Mouse (Mus musculus) intestine, embryonic 15.5 days (tissue): ENCODE results near the gene Slc35a2. TPM values are rescaled to one million over a fixed set of nuclear protein-coding genes. Genes with fewer than 3 reads are reported as not detected.

Source experiments
- ATAC-seq: fragments of 200-750 bp; cut with Nextera tagmentation; 2 replicates; pipeline ENCODE4 v1.8.0; 2017; ENCODE audit warnings: moderate TSS enrichment, moderate library complexity
- H3K27ac ChIP-seq: fragments of 300-500 bp; sonication (generic); 2 replicates; pipeline ENCODE4 v1.5.1; 2015; ENCODE audit warnings: mild to moderate bottlenecking, inconsistent platforms
- H3K27me3 ChIP-seq: fragments of 300-500 bp; sonication (generic); replicated peaks from 2 replicates; pipeline ENCODE4 v1.6.1; 2015; ENCODE audit warnings: inconsistent platforms
- H3K36me3 ChIP-seq: fragments of 300-500 bp; sonication (generic); 2 replicates; pipeline ENCODE4 v1.6.1; 2015; ENCODE audit warnings: inconsistent platforms
- H3K4me1 ChIP-seq: fragments of 300-500 bp; sonication (generic); replicated peaks from 2 replicates; pipeline ENCODE4 v1.6.1; 2015; ENCODE audit warnings: inconsistent platforms
- H3K4me2 ChIP-seq: fragments of 300-500 bp; sonication (generic); replicated peaks from 2 replicates; pipeline ENCODE4 v1.6.1; 2015; ENCODE audit warnings: mild to moderate bottlenecking, inconsistent platforms
- H3K4me3 ChIP-seq: fragments of 300-500 bp; sonication (generic); replicated peaks from 2 replicates; pipeline ENCODE4 v1.5.1; 2015; ENCODE audit warnings: inconsistent platforms
- H3K9ac ChIP-seq: fragments of 300-500 bp; sonication (generic); 2 replicates; pipeline ENCODE4 v1.6.1; 2015; ENCODE audit warnings: inconsistent platforms
- H3K9me3 ChIP-seq: fragments of 300-500 bp; sonication (generic); 2 replicates; pipeline ENCODE4 v1.6.1; 2016; ENCODE audit warnings: inconsistent platforms
- WGBS: fragments of 180-500 bp; shearing (Covaris S2); methylation state at CpG from one replicate; pipeline ENCODE4 v1.1.7; 2015; 5-methylcytosine and 5-hydroxymethylcytosine counted together
- polyA plus RNA-seq: library from polyadenylated mRNA; unstranded; fragments of >200 nt; fragmentation: Nextera tagmentation; extraction: Ambion mirVana; gene quantifications from 2 replicates; pipeline ENCODE4 v1.2.1, GENCODE M21; 2015

The Slc35a2 gene
- 36.5 and 39.5 TPM in 2 replicates for polyA plus RNA-seq

- H3K36me3 ChIP-seq: no peaks in the 10 kb centered on the region
- peak within 1 kb of the TSS; percentile 80 for H3K27ac ChIP-seq
- no peaks in the 10 kb centered on the region for H3K27me3 ChIP-seq
- WGBS: 19% methylated on average over 49 of the region's 49 CpGs
- H3K4me2 ChIP-seq: peak within 1 kb of the TSS; percentile 55
- no peaks in the 10 kb centered on the region for H3K4me1 ChIP-seq
- peak; percentile 96 for ATAC-seq
- H3K9me3 ChIP-seq: no peaks in the 10 kb centered on the region
- 0 out of 2 replicates have a peak within 1 kb of the TSS, but pooled peaks have one; percentile 32 for H3K9ac ChIP-seq
- H3K4me3 ChIP-seq: peak within 1 kb of the TSS; percentile 56
Measured at GRCm38 (mm10) chrX:7883841-7884567, at the start of gene Slc35a2. Gene Slc35a2 (plus strand): TSS chrX:7884028.

GRCm38 (mm10) chrX:7837146-7837545 is 46.7 kb upstream of the Slc35a2 start:
- 95% methylated on average over 1 of the region's 1 CpGs for WGBS
- H3K27me3 ChIP-seq: no peaks in the 10 kb centered on the region
- no peaks in the 10 kb centered on the region for H3K9me3 ChIP-seq
- no peaks in the 10 kb centered on the region for H3K4me1 ChIP-seq
- no peak overlapping the region for H3K4me3 ChIP-seq
- H3K9ac ChIP-seq: no peak overlapping the region
- H3K36me3 ChIP-seq: no peaks in the 10 kb centered on the region
- no peak overlapping the region for H3K4me2 ChIP-seq
- H3K27ac ChIP-seq: no peak overlapping the region
- ATAC-seq: no peak

- H3K27me3 ChIP-seq: no peaks in the 10 kb centered on the region
- no peaks in the 10 kb centered on the region for H3K36me3 ChIP-seq
- ATAC-seq: no peak
- no peak overlapping the region for H3K9ac ChIP-seq
- 21% methylated on average over 7 of the region's 7 CpGs for WGBS
- H3K4me3 ChIP-seq: peak overlapping the region; percentile 67
- H3K4me2 ChIP-seq: peak overlapping the region; percentile 47
- no peaks in the 10 kb centered on the region for H3K4me1 ChIP-seq
- H3K9me3 ChIP-seq: no peaks in the 10 kb centered on the region
- peak overlapping the region; percentile 54; the same call in 1 of the 2 replicates for H3K27ac ChIP-seq
Measured at GRCm38 (mm10) chrX:7840842-7841162, 43.0 kb upstream of the Slc35a2 start.

- H3K27me3 ChIP-seq: no peaks in the 10 kb centered on the region
- H3K9me3 ChIP-seq: no peaks in the 10 kb centered on the region
- no peaks in the 10 kb centered on the region for H3K36me3 ChIP-seq
- peak within 1 kb of the TSS; percentile 62 for H3K4me2 ChIP-seq
- 17% methylated on average over 74 of the region's 74 CpGs for WGBS
- no peaks in the 10 kb centered on the region for H3K4me1 ChIP-seq
- H3K9ac ChIP-seq: peak within 1 kb of the TSS; percentile 71
- peak within 1 kb of the TSS; percentile 67 for H3K4me3 ChIP-seq
- ATAC-seq: peak; percentile 98
- peak within 1 kb of the TSS; percentile 90 for H3K27ac ChIP-seq
Measured at GRCm38 (mm10) chrX:7841163-7842162, 42.4 kb upstream of the Slc35a2 start, which contains the start of gene Otud5. Gene Otud5 (plus strand): TSS chrX:7841364.

GRCm38 (mm10) chrX:7842318-7842717 is 41.5 kb upstream of the Slc35a2 start:
- ATAC-seq: no peak
- H3K4me1 ChIP-seq: no peaks in the 10 kb centered on the region
- peak overlapping the region; percentile 71 for H3K9ac ChIP-seq
- WGBS: 16% methylated on average over 41 of the region's 42 CpGs
- H3K27ac ChIP-seq: peak overlapping the region; percentile 88
- peak overlapping the region; percentile 62 for H3K4me2 ChIP-seq
- no peaks in the 10 kb centered on the region for H3K27me3 ChIP-seq
- H3K9me3 ChIP-seq: no peaks in the 10 kb centered on the region
- H3K36me3 ChIP-seq: no peaks in the 10 kb centered on the region
- H3K4me3 ChIP-seq: peak overlapping the region; percentile 67

- H3K4me2 ChIP-seq: no peak overlapping the region
- no peaks in the 10 kb centered on the region for H3K9me3 ChIP-seq
- no peak overlapping the region for H3K4me3 ChIP-seq
- H3K36me3 ChIP-seq: no peaks in the 10 kb centered on the region
- ATAC-seq: no peak
- H3K27ac ChIP-seq: no peak overlapping the region
- H3K27me3 ChIP-seq: no peaks in the 10 kb centered on the region
- WGBS: 78% methylated on average over 2 of the region's 2 CpGs
- no peaks in the 10 kb centered on the region for H3K4me1 ChIP-seq
- no peak overlapping the region for H3K9ac ChIP-seq
Measured at GRCm38 (mm10) chrX:7847845-7848244, 36.0 kb upstream of the Slc35a2 start.

GRCm38 (mm10) chrX:7854578-7854977 is 29.2 kb upstream of the Slc35a2 start:
- ATAC-seq: no peak
- Histone ChIP-seq H3K9me3 (no peaks in the 10 kb centered on the region), H3K27me3 (no peaks in the 10 kb centered on the region), H3K27ac (no peak overlapping the region), H3K4me3 (no peak overlapping the region), H3K4me2 (no peak overlapping the region), H3K9ac (no peak overlapping the region), H3K36me3 (no peaks in the 10 kb centered on the region), H3K4me1 (no peaks in the 10 kb centered on the region)
- 42% methylated on average over 2 of the region's 2 CpGs for WGBS

- H3K27ac ChIP-seq: no peak overlapping the region
- no peak overlapping the region for H3K4me2 ChIP-seq
- 73% methylated on average over 3 of the region's 3 CpGs for WGBS
- no peaks in the 10 kb centered on the region for H3K4me1 ChIP-seq
- no peaks in the 10 kb centered on the region for H3K9me3 ChIP-seq
- H3K36me3 ChIP-seq: no peaks in the 10 kb centered on the region
- H3K4me3 ChIP-seq: no peak overlapping the region
- ATAC-seq: 0 out of 2 replicates have a peak, but pooled peaks have one; percentile 23
- H3K9ac ChIP-seq: no peak overlapping the region
- no peaks in the 10 kb centered on the region for H3K27me3 ChIP-seq
Measured at GRCm38 (mm10) chrX:7859191-7859753, 24.6 kb upstream of the Slc35a2 start.

- WGBS: 87% methylated on average over 1 of the region's 1 CpGs
- no peak overlapping the region for H3K4me2 ChIP-seq
- H3K4me1 ChIP-seq: no peaks in the 10 kb centered on the region
- H3K36me3 ChIP-seq: no peaks in the 10 kb centered on the region
- H3K27me3 ChIP-seq: no peaks in the 10 kb centered on the region
- H3K9me3 ChIP-seq: no peaks in the 10 kb centered on the region
- H3K9ac ChIP-seq: no peak overlapping the region
- H3K27ac ChIP-seq: no peak overlapping the region
- ATAC-seq: no peak
- no peak overlapping the region for H3K4me3 ChIP-seq
Measured at GRCm38 (mm10) chrX:7863181-7863580, 20.6 kb upstream of the Slc35a2 start.

GRCm38 (mm10) chrX:7864551-7864950 is 19.3 kb upstream of the Slc35a2 start:
- Histone ChIP-seq H3K4me1 (no peaks in the 10 kb centered on the region), H3K4me3 (no peak overlapping the region), H3K27ac (no peak overlapping the region), H3K36me3 (no peaks in the 10 kb centered on the region), H3K9ac (no peak overlapping the region), H3K27me3 (no peaks in the 10 kb centered on the region), H3K4me2 (no peak overlapping the region), H3K9me3 (no peaks in the 10 kb centered on the region)
- ATAC-seq: no peak
- WGBS: 71% methylated on average over 3 of the region's 3 CpGs

GRCm38 (mm10) chrX:7865343-7865742 is 18.5 kb upstream of the Slc35a2 start:
- WGBS: 58% methylated on average over 2 of the region's 2 CpGs
- ATAC-seq: no peak
- no peak overlapping the region for H3K27ac ChIP-seq
- H3K36me3 ChIP-seq: no peaks in the 10 kb centered on the region
- no peaks in the 10 kb centered on the region for H3K4me1 ChIP-seq
- H3K4me2 ChIP-seq: no peak overlapping the region
- no peak overlapping the region for H3K9ac ChIP-seq
- H3K4me3 ChIP-seq: no peak overlapping the region
- H3K27me3 ChIP-seq: no peaks in the 10 kb centered on the region
- no peaks in the 10 kb centered on the region for H3K9me3 ChIP-seq

- ATAC-seq: no peak
- Histone ChIP-seq H3K36me3 (no peaks in the 10 kb centered on the region), H3K27me3 (no peaks in the 10 kb centered on the region), H3K9ac (no peak overlapping the region), H3K9me3 (no peaks in the 10 kb centered on the region), H3K4me1 (no peaks in the 10 kb centered on the region), H3K4me2 (no peak overlapping the region), H3K4me3 (no peak overlapping the region), H3K27ac (no peak overlapping the region)
- WGBS: 66% methylated on average over 2 of the region's 2 CpGs
Measured at GRCm38 (mm10) chrX:7865786-7866185, 18.0 kb upstream of the Slc35a2 start.
